Mouse (Mus musculus): Measurements from ENCODE around the gene Clpp.

GRCm38 (mm10) chr17:57007137-57007905 is 17.2 kb downstream of the Clpp start:
- peak; percentile 49 for TF ChIP-seq CTCF (IDR thresholded peaks at IDR 0.05)
- TF ChIP-seq EP300 (IDR thresholded peaks at IDR 0.05): no peak
